Mouse (Mus musculus): ENCODE measurements around the gene Scyl1. TPM values are rescaled to one million over a fixed set of nuclear protein-coding genes. Genes with fewer than 3 reads are reported as not detected.
"Not testable (repeated sequence)": the region's sequence is repeated elsewhere in the genome, so short reads cannot be mapped to it uniquely, and the experiment has no call there.

Gene Scyl1
- 100 to 1,000 TPM; 106 to 109 TPM for total RNA-seq (2021)
- polyA plus RNA-seq (2012; rRNA removed): 119 and 125 TPM in 2 replicates
- long read RNA-seq, transcript Scyl1-209 (17 exons, 2,395 nt): minor isoform, 13 of 159 reads
- long read RNA-seq, transcript Scyl1-210 (17 exons, 2,731 nt): major isoform, 112 of 159 reads
- long read RNA-seq, partial matches to known transcripts: 17 of 159 reads
- long read RNA-seq, other reads (novel, unspliced or antisense): 11 of 159 reads

DNA sequence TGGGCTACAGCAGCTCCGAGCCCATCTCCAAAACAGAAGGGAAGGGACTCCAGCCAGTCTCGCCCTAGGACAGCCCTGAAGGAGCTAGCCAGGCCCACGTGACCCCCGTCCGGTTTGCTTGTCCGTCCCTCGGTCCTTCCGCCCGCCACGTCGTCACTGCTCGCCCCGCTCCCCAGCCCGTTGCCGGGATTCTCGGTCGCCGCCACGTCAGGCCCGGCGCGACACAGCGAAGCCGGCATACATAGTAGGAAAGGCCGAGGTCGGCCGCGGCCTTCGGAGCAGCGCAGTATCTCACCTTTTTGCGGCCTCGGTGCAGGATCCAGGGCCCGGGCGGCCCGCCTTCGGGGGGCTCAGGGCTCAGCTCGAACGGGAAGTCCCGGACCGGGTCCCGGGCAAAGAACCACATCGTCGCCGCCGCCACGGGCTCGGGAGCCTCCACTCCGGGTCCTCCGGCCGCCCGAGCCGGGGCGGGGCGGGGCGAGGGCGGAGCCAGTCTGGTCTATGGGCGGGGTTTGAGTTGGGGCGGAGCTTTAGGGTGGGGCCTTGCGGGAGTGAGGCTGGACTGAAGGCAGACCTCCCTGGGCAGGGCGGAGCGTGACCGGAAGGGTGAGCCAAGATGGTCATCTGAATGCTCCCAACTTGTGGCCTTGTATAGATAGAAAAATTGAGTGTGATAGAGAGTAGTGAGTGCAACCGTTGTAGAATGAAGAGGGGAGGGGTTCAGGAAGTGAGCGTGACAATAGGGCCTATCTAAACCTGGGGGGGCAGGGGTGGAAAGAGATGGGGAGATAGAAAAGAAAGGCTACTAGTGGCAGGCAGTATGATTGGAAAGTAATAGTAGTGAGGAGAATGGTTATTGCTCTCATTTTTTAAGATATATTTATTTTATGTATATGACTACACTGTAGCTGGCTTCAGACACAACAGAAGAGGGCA lies at the start of gene Scyl1:
Gene Scyl1, minus strand, starts transcription at position 495 of the 936 bp plus-strand sequence.
- peak; percentile 99 for DNase-seq

- peak; percentile 50 for DNase-seq
Observed at GRCm38 (mm10) chr19:5819549-5819948, 48.3 kb upstream of the Scyl1 start.

DNA sequence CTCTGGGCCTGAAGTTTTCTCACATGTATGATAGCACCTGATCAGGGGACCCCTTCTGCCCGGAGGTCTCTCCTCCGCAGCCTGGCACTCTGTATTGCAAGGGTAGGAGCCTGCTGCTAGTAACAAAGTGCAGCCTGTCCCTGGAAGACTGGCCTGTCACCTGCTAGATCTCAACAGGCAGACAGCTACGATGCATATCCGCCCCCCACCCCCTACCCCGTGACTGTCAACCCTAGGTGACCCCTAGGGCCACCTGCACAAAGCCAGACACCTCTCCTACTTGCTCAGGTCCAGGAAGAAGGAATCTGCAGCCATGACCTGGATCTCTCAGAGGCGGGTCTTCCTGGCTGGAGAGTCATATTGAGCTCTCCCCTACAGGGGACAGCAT lies 47.4 kb upstream of the Scyl1 start:
- no peak for DNase-seq

GRCm38 (mm10) chr19:5817703-5818589 lies 46.7 kb upstream of the Scyl1 start:
- peak; percentile 94 for DNase-seq

DNA sequence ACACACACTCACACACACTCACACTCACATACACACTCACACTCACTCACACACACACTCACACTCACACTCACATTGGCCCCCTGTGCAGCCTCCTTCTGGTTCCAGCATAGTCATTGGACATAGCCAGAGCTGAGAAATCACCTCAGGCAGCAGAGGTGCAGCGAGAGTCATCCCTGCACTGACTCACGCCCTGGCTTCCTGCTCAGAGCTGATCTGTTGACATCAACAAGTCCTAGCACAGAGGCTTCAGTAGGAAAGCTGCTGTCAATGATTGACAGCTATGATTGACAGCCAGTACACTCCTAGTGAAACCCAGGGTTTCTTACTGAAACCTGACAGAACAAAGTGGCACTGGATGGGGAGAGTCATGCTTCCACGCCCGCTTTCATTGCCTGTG lies 44.7 kb upstream of the Scyl1 start:
- DNase-seq: peak; percentile 69

DNA sequence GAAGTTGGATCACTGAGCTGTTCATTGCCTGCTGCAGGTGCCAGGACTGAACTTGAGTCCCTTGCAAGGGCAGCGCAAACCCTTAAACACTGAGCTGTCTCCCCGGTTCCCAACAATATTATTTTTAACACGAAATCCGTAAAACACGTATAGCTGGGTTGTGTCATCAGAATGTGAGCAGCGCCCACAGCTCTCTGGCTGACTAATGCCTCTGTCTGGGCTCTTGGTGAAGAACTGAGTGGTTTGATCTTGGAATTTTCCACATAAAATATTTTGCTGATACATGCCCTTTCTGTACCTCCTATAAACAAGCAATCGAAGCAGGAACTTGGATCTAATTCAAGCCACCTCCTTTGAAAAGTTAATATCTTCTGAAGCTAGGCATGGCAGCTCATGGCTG lies 43.8 kb upstream of the Scyl1 start:
- peak; percentile 54 for DNase-seq

GRCm38 (mm10) chr19:5814048-5814447 lies 42.8 kb upstream of the Scyl1 start:
- not testable (repeated sequence) for DNase-seq

- no peak for DNase-seq
Observed at GRCm38 (mm10) chr19:5813567-5813966, 42.3 kb upstream of the Scyl1 start.

DNA sequence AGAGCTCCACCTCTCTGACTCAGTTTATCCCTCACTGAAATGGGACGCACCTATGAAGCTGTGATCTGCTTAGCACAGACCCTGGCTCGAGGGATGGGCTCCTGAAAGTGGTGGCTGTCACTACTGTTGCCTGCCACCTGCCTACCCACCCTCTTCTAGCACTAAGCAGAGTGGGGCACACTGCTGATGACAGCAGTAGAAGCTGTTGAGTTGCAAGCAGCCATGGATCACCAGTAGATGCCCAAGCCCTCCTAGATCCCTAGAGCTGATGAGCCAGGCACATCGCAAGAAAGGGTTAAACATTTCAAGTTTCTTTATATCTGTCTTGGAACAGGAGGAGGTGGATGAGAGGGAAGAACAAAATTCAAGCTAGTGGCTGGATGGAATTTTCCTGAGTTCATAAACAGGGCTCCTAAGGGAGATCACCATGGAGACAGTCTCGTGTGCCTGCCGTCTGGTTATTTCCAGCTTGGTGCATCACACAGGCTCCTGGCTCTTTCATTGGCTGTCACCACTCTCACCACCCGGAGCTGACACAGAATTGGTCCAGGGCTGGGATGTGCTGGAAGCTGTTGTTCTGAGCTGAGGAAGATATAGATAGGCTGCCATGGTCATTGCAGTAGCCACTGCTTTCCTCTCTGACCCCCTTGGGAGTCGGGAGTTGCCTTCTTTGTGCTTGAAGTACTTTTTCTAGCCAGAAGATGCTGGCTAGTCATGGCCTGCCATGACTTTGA lies 40.7 kb upstream of the Scyl1 start:
- peak; percentile 91 for DNase-seq

GRCm38 (mm10) chr19:5810840-5811563 lies 39.8 kb upstream of the Scyl1 start:
- DNase-seq: peak; percentile 90

- peak; percentile 83 for DNase-seq
Observed at GRCm38 (mm10) chr19:5810103-5810839, 39.1 kb upstream of the Scyl1 start.

GRCm38 (mm10) chr19:5809712-5810089 lies 38.5 kb upstream of the Scyl1 start:
- DNase-seq: no peak

DNA sequence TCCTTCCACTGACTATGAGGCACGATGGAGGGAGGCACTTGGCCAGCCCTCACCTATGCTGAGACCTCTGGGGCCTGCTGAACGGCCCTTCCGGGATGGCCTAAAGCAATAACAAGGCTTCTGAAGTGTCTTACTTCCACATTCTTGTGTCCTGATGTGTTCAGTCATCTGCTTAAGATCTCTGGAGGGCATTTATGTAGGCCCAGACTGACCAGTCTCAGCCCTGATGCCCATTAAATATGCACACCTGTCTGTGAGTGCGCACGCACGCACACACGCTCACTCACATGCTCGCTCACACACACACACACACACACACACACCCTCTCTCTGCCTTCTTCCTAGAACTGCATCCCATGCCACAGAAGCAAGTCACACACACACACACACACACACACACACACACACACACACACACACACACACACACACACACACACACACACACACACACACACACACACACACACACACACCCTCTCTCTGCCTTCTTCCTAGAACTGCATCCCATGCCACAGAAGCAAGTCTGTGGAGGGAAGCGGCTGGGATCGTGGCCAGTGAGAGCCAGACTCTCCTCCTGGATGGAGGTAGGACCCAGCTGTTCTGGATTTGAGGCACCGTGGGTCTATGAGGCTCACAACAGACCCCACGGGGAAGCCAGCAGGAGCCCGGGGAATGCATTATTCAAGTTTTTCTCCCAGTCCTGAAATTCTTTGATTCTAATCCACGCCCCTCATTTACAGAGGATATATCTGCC lies 37.9 kb upstream of the Scyl1 start:
- DNase-seq: no peak

DNA sequence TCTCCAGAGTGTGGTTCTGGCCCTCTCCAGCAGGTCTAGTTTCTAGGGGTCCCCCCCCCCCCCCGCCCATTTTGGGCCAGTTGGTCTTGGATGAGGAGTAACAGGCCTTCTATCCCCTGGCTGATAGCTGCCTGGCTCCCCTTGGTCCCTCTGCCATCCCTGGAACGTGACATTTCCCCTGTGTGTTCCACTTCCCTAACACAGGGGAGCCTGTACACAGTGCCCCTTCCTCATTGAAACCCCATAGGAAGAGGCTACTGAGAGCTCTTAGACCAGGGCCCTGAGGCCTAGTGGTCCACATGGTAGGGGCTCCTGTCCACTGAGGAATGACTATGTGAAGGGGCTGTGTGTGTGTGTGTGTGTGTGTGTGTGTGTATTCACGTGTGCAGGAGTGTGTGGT lies 36.5 kb upstream of the Scyl1 start:
- no peak for DNase-seq

- DNase-seq: no peak
Observed at GRCm38 (mm10) chr19:5806809-5807205, 35.6 kb upstream of the Scyl1 start.

DNA sequence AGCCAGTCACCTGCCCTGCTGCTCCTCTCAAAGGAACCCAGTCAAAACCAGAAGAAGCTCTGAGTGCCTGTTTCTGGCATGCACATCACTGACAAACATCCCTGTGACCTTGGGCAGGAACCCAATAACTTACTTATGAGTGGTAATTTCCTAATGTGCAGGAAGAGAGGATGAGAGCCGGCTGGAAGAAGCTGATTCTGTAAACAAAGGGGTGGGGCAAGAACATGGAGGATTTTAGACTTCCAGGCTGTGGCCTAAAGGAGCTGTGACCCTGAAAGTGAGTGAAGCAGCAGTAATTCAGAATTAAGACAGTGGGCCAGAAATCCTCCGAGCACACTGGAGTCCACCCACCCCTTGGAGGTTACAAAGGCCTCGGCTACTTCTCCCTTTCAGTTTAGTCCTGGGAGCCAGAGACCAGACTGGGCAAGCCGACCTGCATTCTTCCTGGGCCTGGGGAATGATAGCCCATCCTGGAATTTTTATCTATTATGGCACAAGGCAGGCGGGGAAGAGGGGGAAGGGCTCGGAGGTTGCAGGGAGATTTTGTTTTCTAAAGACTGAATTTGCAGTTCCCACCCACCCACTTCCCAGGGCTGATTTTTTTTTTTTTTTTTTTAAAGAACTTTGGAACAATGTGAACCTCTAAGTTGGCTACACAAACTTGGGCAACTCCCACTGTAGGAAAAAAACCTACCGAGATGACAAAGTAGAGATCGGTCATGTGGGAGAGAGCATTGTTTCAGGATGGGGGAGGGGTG lies 35.0 kb upstream of the Scyl1 start:
- peak; percentile 87 for DNase-seq

- DNase-seq: peak; percentile 44
Observed at GRCm38 (mm10) chr19:5804371-5804899, 33.2 kb upstream of the Scyl1 start.

- no peak for DNase-seq
Observed at GRCm38 (mm10) chr19:5803881-5804279, 32.7 kb upstream of the Scyl1 start.

All from adrenal gland, adult 2 months (tissue).